Mouse (Mus musculus) testis, adult 10 weeks (tissue): ENCODE results near the gene Tesc. TPM values are rescaled to one million over a fixed set of nuclear protein-coding genes. Genes with fewer than 3 reads are reported as not detected.

Source experiments
- polyA plus RNA-seq: library from polyadenylated mRNA; stranded (reverse); fragments of 350-450 nt; fragmentation: Illumina TruSeq; extraction: RNeasy Lipid Tissue Mini Kit (QIAGEN cat#74804); gene quantifications from one replicate; pipeline ENCODE4 v1.2.3, GENCODE M21; 2014; ENCODE audit warnings: low read depth, low replicate concordance

Gene Tesc
- not detected for polyA plus RNA-seq

DNA sequence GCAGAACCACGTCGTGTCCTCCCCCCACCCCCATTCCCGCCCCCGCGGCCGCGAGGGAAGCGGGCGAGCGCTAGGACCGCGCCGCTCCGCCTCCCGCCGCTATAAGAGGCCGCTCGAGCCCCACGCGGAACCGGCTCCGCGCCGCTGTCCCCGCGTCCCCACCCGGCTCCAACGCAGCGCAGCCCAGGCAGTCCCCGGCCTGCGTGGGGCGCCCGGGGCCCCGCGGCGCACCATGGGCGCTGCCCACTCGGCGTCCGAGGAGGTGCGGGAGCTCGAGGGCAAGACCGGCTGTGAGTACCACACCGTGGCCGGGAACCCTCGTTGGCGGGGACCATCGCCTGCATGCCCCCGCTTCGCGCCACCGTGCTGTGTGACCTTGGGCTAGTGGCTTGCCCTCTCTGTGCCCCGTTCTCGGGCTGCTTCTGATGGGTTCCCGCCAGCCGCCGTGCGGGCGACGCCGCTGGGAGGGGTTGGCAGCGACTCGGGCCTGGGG, at the start of gene Tesc:
Gene Tesc (plus strand): TSS at position 46 of the 493 bp plus-strand sequence.

Other genes starting within 250 kb of the Tesc start
- 0.35 TPM for gene Nos1, start 246.7 kb upstream of the Tesc start, polyA plus RNA-seq
- 34.9 TPM for gene Fbxo21, start 51.0 kb upstream of the Tesc start, polyA plus RNA-seq
- 1.1 TPM for gene Fbxw8, start 127.7 kb downstream of the Tesc start, polyA plus RNA-seq
- 0.06 TPM for gene Hrk, start 136.9 kb downstream of the Tesc start, polyA plus RNA-seq
- 0.53 TPM for gene Rnft2, start 217.4 kb downstream of the Tesc start, polyA plus RNA-seq
- gene 2410131K14Rik, start 217.5 kb downstream of the Tesc start, polyA plus RNA-seq = 1.0 TPM